9 mouse cellular contexts compared by ENCODE assay signal in genomic region chrX:70363446-70363845, GRCm38 (mm10). TPM values are rescaled to one million over a fixed set of nuclear protein-coding genes. Genes with fewer than 3 reads are reported as not detected.
DNase-seq lines count a peak whose midpoint lies in the region; ATAC-seq and TF ChIP-seq lines count a peak whose summit lies in the region.
"Had no signal": no experiment of that assay in that cellular context is flagged by ENCODE, and none has a peak within 500 bp of the region (broad histone marks: within the 10 kb centered on the region; RNA-seq: fewer than 3 reads in every experiment).

No protein-coding gene starts in this region.

- H3K4me1 ChIP-seq in kidney, adult 2 months (ENCODE audit: control insufficient read depth, insufficient read depth, low read length), result no peaks in the 10 kb centered on the region
- H3K4me1 ChIP-seq in kidney, embryonic 15.5 days, result no peaks in the 10 kb centered on the region
- H3K4me1 ChIP-seq in brown adipose tissue, adult 24 weeks (ENCODE audit: control insufficient read depth, insufficient read depth, insufficient read length, low read length), result no peaks in the 10 kb centered on the region; the same call in 1 of the 2 replicates

- no peak for TF ChIP-seq POLR2A in kidney, adult 2 months (IDR thresholded peaks at IDR 0.05; ENCODE audit: low read depth, low read length)
- TF ChIP-seq POLR2A in myocyte (IDR thresholded peaks at IDR 0.05; ENCODE audit: insufficient read length, low read depth), result no peak

- no peak overlapping the region for H3K27ac ChIP-seq in kidney, adult 2 months (ENCODE audit: insufficient read depth, low read depth, low read length)
- H3K27ac ChIP-seq in kidney, embryonic 15.5 days, result no peak overlapping the region
- no peak overlapping the region for H3K27ac ChIP-seq in brown adipose tissue, adult 24 weeks (replicated peaks; ENCODE audit: low read depth, low read length)

- 59% methylated on average over 5 of the region's 5 CpGs for WGBS in kidney, adult 2 months
- WGBS in kidney, embryonic 15.5 days, result 90% methylated on average over 5 of the region's 5 CpGs

- no peak overlapping the region for H3K4me3 ChIP-seq in kidney, adult 2 months (ENCODE audit: insufficient read depth, low read depth, low read length)
- H3K4me3 ChIP-seq in kidney, embryonic 15.5 days (replicated peaks), result no peak overlapping the region
- peak overlapping the region; percentile 1; the same call in 1 of the 2 replicates for H3K4me3 ChIP-seq in brown adipose tissue, adult 24 weeks (ENCODE audit: insufficient read depth, low read depth, low read length)
- no peak overlapping the region for H3K4me3 ChIP-seq in myocyte

- no peaks in the 10 kb centered on the region for H3K36me3 ChIP-seq in kidney, adult 2 months (ENCODE audit: control insufficient read depth, insufficient read depth, low read length)
- 0 out of 2 replicates have a peak, but pooled peaks cover 2% of the 10 kb centered on the region for H3K36me3 ChIP-seq in kidney, embryonic 15.5 days
- H3K36me3 ChIP-seq in myocyte (ENCODE audit: control insufficient read depth, insufficient read depth), result no peaks in the 10 kb centered on the region

- DNase-seq in kidney, adult 2 months, result peak; percentile 1
- DNase-seq in adrenal gland, postnatal 4 days (ENCODE audit: low spot score in 2 of 2), result no peak
- DNase-seq in urinary bladder, adult 18-20 months (ENCODE audit: low spot score in 2 of 2), result no peak
- no peak for DNase-seq in spleen, postnatal 36 days (ENCODE audit: low spot score in 2 of 2)
- DNase-seq: adrenal gland, postnatal 25 days had no signal

- no peak for ATAC-seq in kidney, embryonic 15.5 days (replicated peaks; ENCODE audit: low FRiP score)
- ATAC-seq in hematopoietic stem cell, adult 5-6 weeks (replicated peaks in 1 of 2; ENCODE audit: insufficient read depth in 1 of 2, low FRiP score in 2 of 2, low TSS enrichment in 1 of 2, low read depth in 1 of 2, poor library complexity in 2 of 2, severe bottlenecking in 2 of 2), result peak; percentile 26 to 64; a peak in 2 of 4 replicates

- no peaks in the 10 kb centered on the region for H3K9me3 ChIP-seq in kidney, embryonic 15.5 days (replicated peaks)

- no peaks in the 10 kb centered on the region for H3K79me2 ChIP-seq in myocyte (ENCODE audit: control insufficient read depth, insufficient read depth)

- no peaks in the 10 kb centered on the region for H3K27me3 ChIP-seq in kidney, adult 2 months (replicated peaks; ENCODE audit: control insufficient read depth, insufficient read depth, low read length)
- no peaks in the 10 kb centered on the region for H3K27me3 ChIP-seq in kidney, embryonic 15.5 days
- no peaks in the 10 kb centered on the region for H3K27me3 ChIP-seq in myocyte (ENCODE audit: control insufficient read depth, insufficient read depth, insufficient read length)

- no peak for TF ChIP-seq CTCF in kidney, adult 2 months (conservative IDR thresholded peaks at IDR 0.05; ENCODE audit: insufficient read depth, insufficient read length, low read depth, low read length)

- H3K9ac ChIP-seq in kidney, embryonic 15.5 days, result no peak overlapping the region

- H3ac ChIP-seq in myocyte (ENCODE audit: control insufficient read depth, insufficient read length), result no peak overlapping the region

- H3K4me2 ChIP-seq in kidney, embryonic 15.5 days, result no peak overlapping the region
- H3K4me2 ChIP-seq in myocyte (ENCODE audit: low read depth), result peak overlapping the region; percentile 74

TF ChIP-seq in myocyte, 11 proteins besides CTCF, POLR2A, EP300 and RAD21:
- TF ChIP-seq REST (IDR thresholded peaks at IDR 0.05; ENCODE audit: insufficient read depth, insufficient read length), result no peak
- no peak for TF ChIP-seq CEBPB (IDR thresholded peaks at IDR 0.05; ENCODE audit: insufficient read depth, poor library complexity, severe bottlenecking)
- TF ChIP-seq POLR2AphosphoS2 (IDR thresholded peaks at IDR 0.05; ENCODE audit: insufficient read length, low read depth), result no peak
- no peak for TF ChIP-seq MYOD1 (IDR thresholded peaks at IDR 0.05; ENCODE audit: control insufficient read depth in 1 of 3, insufficient read length in 2 of 3, low read depth in 2 of 3)
TF ChIP-seq in myocyte: peak in this region for 0.

RNA-seq across cellular contexts. Expression of gene Ids, which starts 1.4 kb away (rescaled TPM):
- 40.7 and 42.4 TPM in 2 replicates for polyA plus RNA-seq in kidney, adult 2 months (2012; rRNA removed)
- polyA plus RNA-seq in kidney, embryonic 15.5 days (2015; fragmentation: Nextera tagmentation; extraction: Ambion mirVana), result 2.8 and 2.9 TPM in 2 replicates
- polyA plus RNA-seq in brown adipose tissue, adult 24 weeks (2012; ENCODE audit: insufficient read depth, insufficient read length, missing spikeins), result 16.4 and 19.7 TPM in 2 replicates
- 9.7 and 10.3 TPM in 2 replicates for total RNA-seq in hematopoietic stem cell, adult 5-6 weeks (2017)
- polyA plus RNA-seq in myocyte (2012; fragmentation: generic; extraction: Trizol), result 6.1 TPM
- total RNA-seq in adrenal gland, postnatal 4 days (2021), result 10 to 100 TPM; 29.3 to 29.8 TPM

RNA-seq across cellular contexts. Expression of gene 1110012L19Rik, which starts 22.2 kb away (rescaled TPM):
- polyA plus RNA-seq in kidney, adult 2 months (2012; rRNA removed), result 9.2 and 12.3 TPM in 2 replicates
- 31.7 and 36.4 TPM in 2 replicates for polyA plus RNA-seq in kidney, embryonic 15.5 days (2015; fragmentation: Nextera tagmentation; extraction: Ambion mirVana)
- polyA plus RNA-seq in brown adipose tissue, adult 24 weeks (2012; ENCODE audit: insufficient read depth, insufficient read length, missing spikeins), result 23.2 and 23.4 TPM in 2 replicates
- total RNA-seq in hematopoietic stem cell, adult 5-6 weeks (2017), result 32.0 and 42.8 TPM in 2 replicates
- 25.5 TPM for polyA plus RNA-seq in myocyte (2012; fragmentation: generic; extraction: Trizol)
- total RNA-seq in adrenal gland, postnatal 4 days (2021), result 10 to 100 TPM; 22.8 to 25.8 TPM
